Mouse (Mus musculus): ENCODE results near the gene Slc25a16. TPM values are rescaled to one million over a fixed set of nuclear protein-coding genes. Genes with fewer than 3 reads are reported as not detected.
A peak's percentile ranks its signal among the peaks of the same experiment; 100 is the strongest.

Slc25a16 gene
- 24.0 and 34.0 TPM in 2 replicates for polyA plus RNA-seq (2012; rRNA removed)

DNA sequence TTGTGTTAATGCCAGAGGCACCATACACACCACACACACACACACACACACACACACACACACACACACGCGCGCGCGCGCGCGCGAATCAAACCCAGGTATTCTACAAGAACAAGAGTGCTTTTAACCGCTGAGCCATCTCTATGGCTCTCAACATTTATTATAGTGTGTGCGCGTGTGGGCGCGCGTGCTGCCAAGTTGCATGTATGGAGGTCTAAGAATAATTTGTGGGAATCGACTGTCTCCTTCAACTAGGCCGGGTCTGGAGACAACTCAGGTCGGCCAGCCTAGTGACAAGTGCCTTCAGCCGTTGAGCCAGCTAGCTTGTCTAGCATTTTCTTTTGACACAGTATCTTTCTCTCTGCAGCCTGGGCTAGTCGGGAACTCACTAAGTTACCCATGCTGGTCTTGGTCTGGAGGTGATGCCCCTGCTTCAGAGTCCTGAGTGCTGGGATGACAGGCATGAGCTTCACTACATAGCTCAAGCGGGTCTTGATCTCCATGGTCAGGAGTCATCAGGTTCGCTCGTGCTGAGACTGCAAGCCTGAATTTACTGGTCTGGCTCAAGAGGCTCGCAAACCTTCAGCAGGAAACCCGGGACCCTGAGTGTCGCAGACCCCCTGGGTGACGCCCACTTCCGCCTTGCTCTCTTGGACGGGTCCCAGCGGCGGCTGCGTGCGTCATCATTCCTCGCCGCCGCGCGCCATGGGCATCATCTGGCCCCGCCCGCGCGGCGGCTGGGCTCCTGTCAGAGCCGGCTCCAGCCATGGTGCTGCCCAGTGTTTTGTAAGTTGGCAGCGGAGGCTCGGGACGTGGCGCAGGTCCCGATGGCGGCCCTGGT lies at the start of gene Slc25a16:
Gene Slc25a16 (plus strand): TSS at position 709 of the 841 bp plus-strand sequence.
- Histone ChIP-seq H3K27ac (ENCODE audit: control insufficient read depth, insufficient read depth, low read length) (peak within 1 kb of the TSS; percentile 52; the same call in 1 of the 2 replicates), H3K27me3 (ENCODE audit: control insufficient read depth, insufficient read depth, low read length) (no peaks in the 10 kb centered on the region), H3K4me1 (replicated peaks; ENCODE audit: control insufficient read depth, insufficient read depth, low read length) (peaks cover 11% of the 10 kb centered on the region), H3K36me3 (ENCODE audit: control insufficient read depth, insufficient read depth, low read length) (no peaks in the 10 kb centered on the region), H3K4me3 (ENCODE audit: control insufficient read depth, insufficient read depth, low read length) (peak within 1 kb of the TSS; percentile 83)
- 5% methylated on average over 50 of the region's 50 CpGs for WGBS
- DNase-seq: peak; percentile 90
- TF ChIP-seq CTCF (IDR thresholded peaks at IDR 0.05; ENCODE audit: borderline replicate concordance, control insufficient read depth, extremely low read depth, insufficient read depth, low read length, poor library complexity): no peak
- peak; percentile 56 for TF ChIP-seq POLR2A (IDR thresholded peaks at IDR 0.05; ENCODE audit: control insufficient read depth, extremely low read depth, insufficient read depth, low read length, poor library complexity)

GRCm38 (mm10) chr10:62874828-62875227 lies 45.6 kb upstream of the Slc25a16 start:
- Histone ChIP-seq H3K36me3 (ENCODE audit: control insufficient read depth, insufficient read depth, low read length) (no peaks in the 10 kb centered on the region), H3K27me3 (ENCODE audit: control insufficient read depth, insufficient read depth, low read length) (no peaks in the 10 kb centered on the region)
- 87% methylated on average over 4 of the region's 4 CpGs for WGBS

GRCm38 (mm10) chr10:62875565-62875964 lies 44.9 kb upstream of the Slc25a16 start:
- TF ChIP-seq POLR2A (IDR thresholded peaks at IDR 0.05; ENCODE audit: control insufficient read depth, extremely low read depth, insufficient read depth, low read length, poor library complexity) (no peak), CTCF (IDR thresholded peaks at IDR 0.05; ENCODE audit: borderline replicate concordance, control insufficient read depth, extremely low read depth, insufficient read depth, low read length, poor library complexity) (no peak)
- DNase-seq: no peak
- Histone ChIP-seq H3K27me3 (ENCODE audit: control insufficient read depth, insufficient read depth, low read length) (no peaks in the 10 kb centered on the region), H3K27ac (ENCODE audit: control insufficient read depth, insufficient read depth, low read length) (no peak overlapping the region), H3K4me1 (replicated peaks; ENCODE audit: control insufficient read depth, insufficient read depth, low read length) (no peaks in the 10 kb centered on the region), H3K4me3 (ENCODE audit: control insufficient read depth, insufficient read depth, low read length) (no peak overlapping the region), H3K36me3 (ENCODE audit: control insufficient read depth, insufficient read depth, low read length) (no peaks in the 10 kb centered on the region)
- 98% methylated on average over 4 of the region's 4 CpGs for WGBS

More at GRCm38 (mm10) chr10:62874828-62875227, 45.6 kb upstream of the Slc25a16 start:
- no peak for DNase-seq
- Histone ChIP-seq H3K4me1 (replicated peaks; ENCODE audit: control insufficient read depth, insufficient read depth, low read length) (no peaks in the 10 kb centered on the region), H3K27ac (ENCODE audit: control insufficient read depth, insufficient read depth, low read length) (no peak overlapping the region), H3K4me3 (ENCODE audit: control insufficient read depth, insufficient read depth, low read length) (no peak overlapping the region)
- TF ChIP-seq POLR2A (IDR thresholded peaks at IDR 0.05; ENCODE audit: control insufficient read depth, extremely low read depth, insufficient read depth, low read length, poor library complexity) (no peak), CTCF (IDR thresholded peaks at IDR 0.05; ENCODE audit: borderline replicate concordance, control insufficient read depth, extremely low read depth, insufficient read depth, low read length, poor library complexity) (no peak)

DNA sequence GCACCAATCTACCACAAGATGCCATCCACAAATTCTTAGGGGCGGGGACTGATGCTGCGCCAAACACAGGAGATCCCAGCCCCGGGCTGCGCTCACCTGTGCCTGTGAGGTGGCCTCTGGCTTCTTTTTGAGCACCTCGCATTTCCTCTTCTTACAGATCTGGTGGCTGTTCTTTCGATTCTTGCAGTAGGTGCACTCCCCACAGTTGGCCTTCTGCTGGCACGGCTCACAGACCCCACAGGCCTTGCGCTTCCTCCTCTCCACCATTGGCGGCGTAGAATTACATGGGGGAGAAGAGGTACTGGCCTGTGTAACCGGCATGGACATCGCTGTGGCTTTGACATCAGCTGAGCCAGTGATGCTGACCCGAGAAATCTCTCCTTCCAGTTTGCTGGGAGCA lies 42.4 kb upstream of the Slc25a16 start:
- no peak overlapping the region for H3K4me3 ChIP-seq (ENCODE audit: control insufficient read depth, insufficient read depth, low read length)
- H3K4me1 ChIP-seq (replicated peaks; ENCODE audit: control insufficient read depth, insufficient read depth, low read length): no peaks in the 10 kb centered on the region
- no peak overlapping the region for H3K27ac ChIP-seq (ENCODE audit: control insufficient read depth, insufficient read depth, low read length)
- no peaks in the 10 kb centered on the region for H3K27me3 ChIP-seq (ENCODE audit: control insufficient read depth, insufficient read depth, low read length)
- TF ChIP-seq POLR2A (IDR thresholded peaks at IDR 0.05; ENCODE audit: control insufficient read depth, extremely low read depth, insufficient read depth, low read length, poor library complexity) (no peak), CTCF (IDR thresholded peaks at IDR 0.05; ENCODE audit: borderline replicate concordance, control insufficient read depth, extremely low read depth, insufficient read depth, low read length, poor library complexity) (no peak)
- no peaks in the 10 kb centered on the region for H3K36me3 ChIP-seq (ENCODE audit: control insufficient read depth, insufficient read depth, low read length)
- DNase-seq: no peak
- 88% methylated on average over 13 of the region's 13 CpGs for WGBS

DNA sequence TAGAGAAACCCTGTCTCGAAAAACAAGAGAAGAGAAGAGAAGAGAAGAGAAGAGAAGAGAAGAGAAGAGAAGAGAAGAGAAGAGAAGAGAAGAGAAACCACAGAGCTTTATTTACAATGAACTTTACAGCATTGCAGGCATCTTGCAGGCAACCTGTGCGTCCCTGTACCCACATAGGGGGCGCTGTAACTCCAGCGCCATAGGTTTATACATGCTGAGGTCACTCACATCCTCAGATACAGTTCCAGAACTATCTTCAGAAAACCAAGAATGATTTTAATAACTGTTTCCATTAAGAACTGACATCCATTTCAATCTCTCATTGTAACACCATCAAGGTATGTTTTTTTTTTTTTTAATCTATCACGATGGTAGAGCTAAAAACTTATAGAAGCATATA lies 39.2 kb upstream of the Slc25a16 start:
- DNase-seq: peak; percentile 31
- Histone ChIP-seq H3K27me3 (ENCODE audit: control insufficient read depth, insufficient read depth, low read length) (no peaks in the 10 kb centered on the region; the same call in 1 of the 2 replicates), H3K27ac (ENCODE audit: control insufficient read depth, insufficient read depth, low read length) (no peak overlapping the region), H3K4me3 (ENCODE audit: control insufficient read depth, insufficient read depth, low read length) (no peak overlapping the region), H3K4me1 (replicated peaks; ENCODE audit: control insufficient read depth, insufficient read depth, low read length) (peaks cover 8% of the 10 kb centered on the region), H3K36me3 (ENCODE audit: control insufficient read depth, insufficient read depth, low read length) (no peaks in the 10 kb centered on the region)
- TF ChIP-seq CTCF (IDR thresholded peaks at IDR 0.05; ENCODE audit: borderline replicate concordance, control insufficient read depth, extremely low read depth, insufficient read depth, low read length, poor library complexity) (no peak), POLR2A (IDR thresholded peaks at IDR 0.05; ENCODE audit: control insufficient read depth, extremely low read depth, insufficient read depth, low read length, poor library complexity) (no peak)
- 40% methylated on average over 5 of the region's 5 CpGs for WGBS

DNA sequence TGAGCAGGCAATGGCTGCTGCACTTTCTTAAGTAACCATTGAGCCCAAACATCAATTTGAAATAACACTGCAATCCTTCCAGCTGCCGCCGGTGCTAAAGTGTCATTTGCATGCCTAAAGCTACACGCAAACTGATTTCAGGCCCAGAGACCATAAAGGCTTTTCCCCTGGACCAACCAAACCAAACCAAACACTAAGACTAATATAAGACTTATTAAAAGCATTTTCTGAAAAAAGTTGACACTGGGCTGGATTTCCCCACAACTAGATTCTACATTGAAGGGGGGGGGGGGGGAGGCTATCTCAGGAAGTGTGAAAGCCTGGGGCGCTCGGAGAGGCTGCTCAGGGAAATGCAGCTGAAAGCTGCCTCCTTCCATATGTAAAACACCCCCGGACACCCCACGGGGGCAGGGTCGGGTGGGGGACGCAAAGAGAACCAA lies 36.5 kb upstream of the Slc25a16 start:
- no peak overlapping the region for H3K4me3 ChIP-seq (ENCODE audit: control insufficient read depth, insufficient read depth, low read length)
- WGBS: 33% methylated on average over 9 of the region's 9 CpGs
- H3K36me3 ChIP-seq (ENCODE audit: control insufficient read depth, insufficient read depth, low read length): no peaks in the 10 kb centered on the region
- no peak overlapping the region for H3K27ac ChIP-seq (ENCODE audit: control insufficient read depth, insufficient read depth, low read length)
- no peak for DNase-seq
- H3K27me3 ChIP-seq (ENCODE audit: control insufficient read depth, insufficient read depth, low read length): peaks cover 6% of the 10 kb centered on the region; the same call in 1 of the 2 replicates
- TF ChIP-seq CTCF (IDR thresholded peaks at IDR 0.05; ENCODE audit: borderline replicate concordance, control insufficient read depth, extremely low read depth, insufficient read depth, low read length, poor library complexity) (no peak), POLR2A (IDR thresholded peaks at IDR 0.05; ENCODE audit: control insufficient read depth, extremely low read depth, insufficient read depth, low read length, poor library complexity) (no peak)
- peaks cover 19% of the 10 kb centered on the region for H3K4me1 ChIP-seq (replicated peaks; ENCODE audit: control insufficient read depth, insufficient read depth, low read length)

Data from thymus, adult 2 months (tissue).